Mouse (Mus musculus) lung, embryonic 16.5 days (tissue): ENCODE results near the gene Ip6k3. TPM values are rescaled to one million over a fixed set of nuclear protein-coding genes. Genes with fewer than 3 reads are reported as not detected.
A peak's percentile ranks its signal among the peaks of the same experiment; 100 is the strongest.

Experiments
- ATAC-seq: fragments of 200-750 bp; cut with Nextera tagmentation; 2 replicates; pipeline ENCODE4 v1.8.0; 2017; ENCODE audit warnings: low read depth, mild to moderate bottlenecking, moderate library complexity
- H3K27ac ChIP-seq: fragments of 300-500 bp; sonication (generic); 2 replicates; pipeline ENCODE4 v1.5.1; 2014; ENCODE audit warnings: mild to moderate bottlenecking, control low read depth, low read length
- H3K27me3 ChIP-seq: fragments of 300-500 bp; sonication (generic); 2 replicates; pipeline ENCODE4 v1.6.1; 2014; ENCODE audit warnings: low read depth, low read length, mixed read lengths; ENCODE audit not compliant: control insufficient read depth, insufficient read depth
- H3K36me3 ChIP-seq: fragments of 300-500 bp; sonication (generic); 2 replicates; pipeline ENCODE4 v1.6.1; 2014; ENCODE audit warnings: low read length; ENCODE audit not compliant: control insufficient read depth, insufficient read depth
- H3K4me1 ChIP-seq: fragments of 300-500 bp; sonication (generic); replicated peaks from 2 replicates; pipeline ENCODE4 v1.6.1; 2014; ENCODE audit warnings: low read length, mixed read lengths; ENCODE audit not compliant: control insufficient read depth, insufficient read depth
- H3K4me2 ChIP-seq: fragments of 300-500 bp; sonication (generic); 2 replicates; pipeline ENCODE4 v1.6.1; 2014; ENCODE audit warnings: low read depth, low read length, control low read depth
- H3K4me3 ChIP-seq: fragments of 300-500 bp; sonication (generic); 2 replicates; pipeline ENCODE4 v1.5.1; 2014; ENCODE audit warnings: mild to moderate bottlenecking, low read length, control low read depth
- H3K9ac ChIP-seq: fragments of 300-500 bp; sonication (generic); 2 replicates; pipeline ENCODE4 v1.6.1; 2014; ENCODE audit warnings: low read length, control low read depth
- H3K9me3 ChIP-seq: fragments of 300-500 bp; sonication (generic); 2 replicates; pipeline ENCODE4 v1.6.1; 2016; ENCODE audit warnings: low read length; ENCODE audit not compliant: control insufficient read depth
- WGBS: fragments of 180-500 bp; shearing (Covaris S2); extraction: QIAGEN DNeasy Blood & Tissue Kit; methylation state at CpG from one replicate; pipeline ENCODE4 v1.1.7; 2014; 5-methylcytosine and 5-hydroxymethylcytosine counted together
- polyA plus RNA-seq: library from polyadenylated mRNA; unstranded; fragments of >200 nt; fragmentation: Nextera tagmentation; extraction: Ambion mirVana; gene quantifications from 2 replicates; pipeline ENCODE4 v1.2.1, GENCODE M21; 2015

Gene Ip6k3
- polyA plus RNA-seq, 1 experiment from 2014 or later: 0.16 TPM

DNA sequence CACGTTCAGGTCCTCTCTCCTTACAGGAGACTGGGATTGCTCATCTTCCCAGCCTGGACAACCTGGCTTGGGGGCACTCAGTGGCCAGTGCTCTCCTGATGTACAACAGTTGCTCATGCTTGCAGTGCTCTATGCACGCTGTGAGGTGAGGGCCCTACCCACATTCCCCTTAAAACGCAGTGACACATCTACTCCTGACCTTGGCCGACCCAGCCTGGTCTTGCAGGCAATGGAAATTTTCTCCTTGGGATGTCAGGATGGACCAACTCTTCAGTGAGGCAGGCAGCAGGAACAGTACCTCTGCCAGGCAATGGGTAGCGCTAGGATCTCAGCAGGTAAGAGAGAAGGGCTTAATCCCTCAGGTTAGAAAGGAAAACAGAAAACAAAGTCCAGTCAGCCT is 19.5 kb upstream of the Ip6k3 start:
- H3K4me3 ChIP-seq: no peak overlapping the region
- H3K27ac ChIP-seq: no peak overlapping the region
- H3K4me1 ChIP-seq: no peaks in the 10 kb centered on the region
- H3K36me3 ChIP-seq: peaks cover 8% of the 10 kb centered on the region; the same call in 1 of the 2 replicates
- H3K9ac ChIP-seq: no peak overlapping the region
- no peaks in the 10 kb centered on the region; the same call in 1 of the 2 replicates for H3K9me3 ChIP-seq
- H3K27me3 ChIP-seq: no peaks in the 10 kb centered on the region
- no peak overlapping the region for H3K4me2 ChIP-seq
- 46% methylated on average over 5 of the region's 5 CpGs for WGBS
- no peak for ATAC-seq

DNA sequence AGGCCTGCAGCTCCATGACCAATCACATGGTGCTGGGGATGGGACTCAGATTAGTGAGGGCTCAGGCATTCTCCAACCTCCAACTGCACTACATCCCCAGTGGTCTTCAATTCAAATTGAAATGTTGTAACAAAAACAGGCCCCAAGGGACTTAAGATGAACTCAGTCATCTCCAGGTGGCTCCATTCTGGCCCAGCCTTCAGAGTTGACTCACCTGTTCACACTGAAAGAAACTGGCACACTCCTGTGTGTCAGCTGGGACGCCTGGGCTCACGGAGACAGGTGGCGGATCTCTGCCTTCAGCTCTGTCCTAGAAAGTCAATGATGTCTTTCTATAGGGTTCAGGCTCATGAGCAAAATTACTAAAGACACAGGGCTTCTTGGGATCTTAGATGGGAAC is 18.5 kb upstream of the Ip6k3 start:
- no peak for ATAC-seq
- no peaks in the 10 kb centered on the region for H3K27me3 ChIP-seq
- 87% methylated on average over 3 of the region's 3 CpGs for WGBS

DNA sequence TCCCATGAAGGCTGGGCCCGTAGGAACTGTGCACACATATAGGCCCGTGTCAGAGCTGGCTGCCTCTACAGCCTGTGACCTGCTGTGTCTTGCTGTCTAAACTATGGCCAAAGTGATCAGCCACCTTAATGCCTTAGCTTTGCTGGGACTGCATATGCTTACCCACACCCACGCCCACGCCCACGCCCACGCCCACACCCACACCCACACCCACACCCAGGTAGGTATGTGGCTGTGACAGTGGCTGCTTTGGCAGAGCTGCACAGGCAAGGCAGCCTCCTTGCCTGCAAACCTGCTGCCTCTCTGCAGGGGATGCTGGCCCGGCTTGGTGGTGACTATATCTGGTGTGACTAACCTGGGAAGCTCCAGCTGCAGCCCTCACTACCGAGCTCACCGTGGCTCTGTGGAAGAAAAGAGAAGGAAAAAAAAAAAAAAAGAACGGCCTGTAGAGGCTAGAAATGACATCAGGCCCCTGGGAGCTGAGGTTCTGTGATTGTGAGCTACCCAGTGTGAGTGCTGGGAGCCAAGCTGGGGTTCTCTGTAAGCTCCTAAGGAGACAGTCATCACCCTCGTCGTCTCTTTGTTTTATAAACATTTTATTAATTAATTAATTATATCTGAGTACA is 16.2 kb upstream of the Ip6k3 start:
- no peak overlapping the region for H3K9ac ChIP-seq
- no peaks in the 10 kb centered on the region for H3K27me3 ChIP-seq
- 81% methylated on average over 12 of the region's 12 CpGs for WGBS
- no peaks in the 10 kb centered on the region for H3K4me1 ChIP-seq
- no peaks in the 10 kb centered on the region for H3K36me3 ChIP-seq
- H3K27ac ChIP-seq: no peak overlapping the region
- ATAC-seq: no peak
- no peaks in the 10 kb centered on the region; the same call in 1 of the 2 replicates for H3K9me3 ChIP-seq
- H3K4me3 ChIP-seq: no peak overlapping the region
- no peak overlapping the region for H3K4me2 ChIP-seq

More for the DNA sequence above, 18.5 kb upstream of the Ip6k3 start:
- Histone ChIP-seq H3K27ac (no peak overlapping the region), H3K9me3 (no peaks in the 10 kb centered on the region; the same call in 1 of the 2 replicates), H3K36me3 (peaks cover 5% of the 10 kb centered on the region; the same call in 1 of the 2 replicates), H3K4me3 (no peak overlapping the region), H3K4me1 (no peaks in the 10 kb centered on the region), H3K4me2 (no peak overlapping the region), H3K9ac (no peak overlapping the region)

DNA sequence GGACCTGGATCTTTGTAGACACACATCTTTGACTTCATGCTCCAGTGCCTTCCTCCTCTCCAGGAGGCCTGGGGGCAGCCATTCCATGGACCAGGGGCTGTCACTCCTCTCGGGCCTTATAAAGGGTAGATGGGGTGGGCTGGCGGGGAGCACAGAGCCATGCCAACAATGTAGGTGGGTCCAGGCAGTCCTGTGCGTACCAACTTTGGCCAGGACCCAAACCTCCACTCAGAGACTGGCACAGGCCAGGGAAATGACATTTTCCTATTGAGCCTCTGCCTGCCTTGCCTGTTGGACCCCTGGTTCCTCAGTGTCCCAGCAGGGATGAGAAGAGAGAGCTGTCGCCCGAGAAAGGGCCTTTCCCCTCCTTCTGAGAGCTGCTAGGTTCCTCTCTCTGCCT is 14.8 kb upstream of the Ip6k3 start:
- Histone ChIP-seq H3K4me2 (no peak overlapping the region), H3K9ac (no peak overlapping the region), H3K36me3 (no peaks in the 10 kb centered on the region), H3K27me3 (no peaks in the 10 kb centered on the region), H3K27ac (no peak overlapping the region), H3K9me3 (no peaks in the 10 kb centered on the region; the same call in 1 of the 2 replicates), H3K4me3 (no peak overlapping the region), H3K4me1 (no peaks in the 10 kb centered on the region)
- WGBS: 60% methylated on average over 5 of the region's 5 CpGs
- ATAC-seq: no peak

DNA sequence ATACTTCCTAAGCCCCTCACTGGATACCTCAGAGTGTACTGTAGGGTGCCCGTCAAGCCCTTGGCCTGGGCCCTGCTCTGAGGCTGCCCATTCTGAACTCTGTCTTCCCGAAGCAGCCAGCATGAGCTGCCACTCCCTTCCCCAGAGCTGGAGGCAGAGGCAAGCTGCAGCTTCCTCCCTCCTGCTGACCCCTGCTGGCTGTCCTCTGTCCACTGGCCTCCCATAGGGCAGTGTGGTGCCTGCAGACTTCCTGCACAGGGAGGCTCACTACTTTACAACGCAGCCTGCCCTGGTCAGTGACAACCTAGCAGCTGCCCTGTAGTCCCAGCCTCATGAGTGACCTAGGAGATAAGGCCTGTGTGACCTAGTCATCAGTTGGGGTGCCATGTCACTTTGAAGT is 14.1 kb upstream of the Ip6k3 start:
- Histone ChIP-seq H3K9me3 (no peaks in the 10 kb centered on the region; the same call in 1 of the 2 replicates), H3K36me3 (no peaks in the 10 kb centered on the region), H3K27me3 (no peaks in the 10 kb centered on the region), H3K4me2 (no peak overlapping the region), H3K27ac (no peak overlapping the region), H3K4me3 (no peak overlapping the region), H3K4me1 (no peaks in the 10 kb centered on the region), H3K9ac (no peak overlapping the region)
- ATAC-seq: peak; percentile 60
- 30% methylated on average over 3 of the region's 3 CpGs for whole genome bisulfite sequencing

DNA sequence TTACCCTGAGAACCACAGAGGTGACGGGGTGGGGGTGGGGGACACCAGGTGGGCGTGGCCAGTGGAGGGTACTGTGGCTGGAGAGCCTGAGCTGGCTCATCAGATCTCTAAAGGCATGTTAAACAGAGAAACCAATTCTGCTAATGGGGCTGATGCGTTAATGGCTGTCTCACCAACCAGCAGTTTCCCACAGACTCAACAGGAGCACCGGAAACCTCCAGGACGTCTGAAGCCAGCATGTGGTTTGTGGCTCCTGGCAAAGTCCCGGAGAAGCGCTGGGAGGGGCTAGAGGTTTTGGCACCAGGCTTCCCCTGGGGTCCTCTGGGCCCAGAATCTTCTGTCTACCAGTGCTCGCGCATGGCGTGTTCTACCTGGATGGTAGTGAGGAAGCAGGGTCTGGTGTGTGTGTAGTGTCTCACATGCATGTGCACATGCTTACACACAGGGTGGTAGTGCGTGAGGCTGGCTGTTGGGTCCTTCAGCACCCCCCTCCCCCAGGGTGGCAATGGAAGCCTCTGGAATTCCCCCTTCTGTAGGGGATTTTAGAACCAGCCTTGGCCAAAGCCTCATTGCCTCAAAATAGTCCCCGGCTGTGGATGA is 12.2 kb upstream of the Ip6k3 start:
- Histone ChIP-seq H3K9ac (no peak overlapping the region), H3K4me3 (no peak overlapping the region), H3K9me3 (no peaks in the 10 kb centered on the region; the same call in 1 of the 2 replicates), H3K36me3 (no peaks in the 10 kb centered on the region), H3K4me1 (peaks cover 3% of the 10 kb centered on the region; the same call in 1 of the 2 replicates), H3K4me2 (no peak overlapping the region), H3K27me3 (no peaks in the 10 kb centered on the region), H3K27ac (no peak overlapping the region)
- ATAC-seq: no peak
- 56% methylated on average over 12 of the region's 12 CpGs for WGBS

DNA sequence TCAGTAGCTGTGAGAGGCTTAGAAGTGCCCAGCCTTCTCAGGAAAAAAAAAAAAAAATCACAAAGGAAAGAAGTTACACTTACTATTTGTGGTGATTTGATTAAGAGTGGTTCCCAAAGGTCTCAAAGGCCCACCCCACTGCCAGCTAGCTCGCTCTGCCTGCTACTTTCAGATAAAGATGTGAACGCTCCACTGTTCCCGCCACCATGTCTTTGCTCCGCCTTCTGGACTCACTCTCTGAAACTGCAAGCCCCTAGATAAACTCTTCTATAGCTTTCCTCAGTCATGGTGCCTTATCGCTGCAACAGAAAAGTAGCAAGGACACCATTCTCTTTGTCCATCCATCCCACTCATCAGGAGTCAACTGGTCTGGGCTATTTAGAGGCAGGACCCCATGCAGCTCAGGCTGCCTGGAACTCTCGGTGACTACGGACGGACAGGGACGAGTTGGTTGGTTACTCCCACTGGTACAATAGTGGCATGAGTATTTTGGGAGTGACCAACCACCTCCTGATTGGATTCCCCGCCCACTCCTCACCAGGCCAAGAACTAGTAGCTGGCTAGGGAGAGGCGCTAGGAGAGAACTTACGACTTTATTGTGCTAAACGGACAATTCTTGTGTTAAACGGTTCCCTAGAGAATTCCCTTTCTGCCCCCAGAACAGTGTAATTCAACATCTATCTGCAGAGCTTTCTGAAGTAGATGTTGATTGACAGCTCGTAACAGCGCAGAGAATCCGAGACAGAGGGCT is 11.0 kb upstream of the Ip6k3 start:
- H3K9ac ChIP-seq: no peak overlapping the region
- WGBS: 87% methylated on average over 17 of the region's 17 CpGs
- H3K4me3 ChIP-seq: no peak overlapping the region
- H3K9me3 ChIP-seq: no peaks in the 10 kb centered on the region
- no peaks in the 10 kb centered on the region for H3K27me3 ChIP-seq
- H3K36me3 ChIP-seq: no peaks in the 10 kb centered on the region
- H3K4me2 ChIP-seq: no peak overlapping the region
- ATAC-seq: no peak
- no peak overlapping the region for H3K27ac ChIP-seq
- peaks cover 3% of the 10 kb centered on the region; the same call in 1 of the 2 replicates for H3K4me1 ChIP-seq

DNA sequence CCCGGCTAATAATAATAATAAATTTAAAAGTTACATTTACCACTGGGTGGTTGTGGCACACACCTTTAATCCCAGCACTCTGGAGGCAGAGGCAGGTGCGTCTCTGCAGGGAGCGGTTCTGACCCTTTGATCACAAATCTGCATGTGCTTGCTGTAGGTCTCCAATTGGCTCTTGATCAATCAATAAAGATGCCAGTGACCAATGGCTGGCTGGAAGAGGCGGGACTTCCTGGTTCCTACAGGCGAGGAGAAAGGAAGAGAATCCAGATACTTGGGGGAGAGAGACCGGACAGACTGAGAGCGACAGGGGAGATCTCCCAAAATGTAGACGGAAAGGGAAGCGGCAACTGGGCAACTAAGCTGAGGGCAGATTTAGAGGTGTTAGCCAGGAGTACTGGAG is 10.4 kb upstream of the Ip6k3 start:
- Histone ChIP-seq H3K27me3 (no peaks in the 10 kb centered on the region), H3K4me2 (no peak overlapping the region), H3K4me1 (peaks cover 3% of the 10 kb centered on the region; the same call in 1 of the 2 replicates), H3K9me3 (no peaks in the 10 kb centered on the region), H3K9ac (no peak overlapping the region), H3K4me3 (no peak overlapping the region), H3K36me3 (no peaks in the 10 kb centered on the region), H3K27ac (no peak overlapping the region)
- ATAC-seq: no peak
- 86% methylated on average over 9 of the region's 9 CpGs for WGBS

DNA sequence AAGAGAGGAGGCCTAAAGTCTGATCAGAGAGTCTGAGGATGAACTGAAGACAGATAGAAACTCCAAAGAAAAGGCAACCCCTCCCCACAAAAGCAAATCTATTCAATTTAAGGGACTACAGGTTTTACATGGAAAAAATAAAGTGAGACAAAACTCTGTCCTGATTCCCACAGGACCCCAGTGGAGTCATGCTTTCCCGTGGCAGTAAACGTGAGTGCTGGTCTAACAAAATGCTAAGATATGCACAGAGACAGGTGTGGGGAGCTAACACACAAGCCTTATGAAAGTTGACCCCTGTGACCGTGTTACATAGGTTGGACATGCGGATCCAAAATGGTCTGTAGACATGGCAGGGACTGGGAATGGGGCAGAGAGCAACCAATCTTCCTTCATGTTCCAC is 9.2 kb upstream of the Ip6k3 start:
- WGBS: 79% methylated on average over 4 of the region's 4 CpGs

More for the DNA sequence above, 9.2 kb upstream of the Ip6k3 start:
- H3K4me3 ChIP-seq: no peak overlapping the region
- ATAC-seq: no peak
- no peaks in the 10 kb centered on the region for H3K36me3 ChIP-seq
- no peaks in the 10 kb centered on the region for H3K27me3 ChIP-seq
- H3K4me2 ChIP-seq: no peak overlapping the region
- H3K4me1 ChIP-seq: peaks cover 3% of the 10 kb centered on the region; the same call in 1 of the 2 replicates
- H3K9me3 ChIP-seq: no peaks in the 10 kb centered on the region
- H3K27ac ChIP-seq: no peak overlapping the region
- no peak overlapping the region for H3K9ac ChIP-seq
